Mouse (Mus musculus): Measurements from ENCODE around the gene Large1. TPM values are rescaled to one million over a fixed set of nuclear protein-coding genes. Genes with fewer than 3 reads are reported as not detected.
A peak's percentile ranks its signal among the peaks of the same experiment; 100 is the strongest.
"Not testable (repeated sequence)": the region's sequence is repeated elsewhere in the genome, so short reads cannot be mapped to it uniquely, and the experiment has no call there.

Gene Large1
- total RNA-seq, 4 experiments from 2014 or later: 127 to 150 (median 138) TPM

- no peak for DNase-seq (ENCODE audit: low spot score in 2 of 2)
Observed at GRCm38 (mm10) chr8:73172661-73173060, 180.7 kb downstream of the Large1 start.

- DNase-seq (ENCODE audit: low spot score in 2 of 2): no peak
Observed at GRCm38 (mm10) chr8:73161994-73162393, 191.3 kb downstream of the Large1 start.

- no peak for DNase-seq (ENCODE audit: low spot score in 2 of 2)
Observed at GRCm38 (mm10) chr8:73161564-73161963, 191.8 kb downstream of the Large1 start.

- DNase-seq (ENCODE audit: low spot score in 2 of 2): no peak
Observed at GRCm38 (mm10) chr8:73160945-73161344, 192.4 kb downstream of the Large1 start.

- no peak for DNase-seq (ENCODE audit: low spot score in 2 of 2)
Observed at GRCm38 (mm10) chr8:73147236-73147635, 206.1 kb downstream of the Large1 start.

- peak; percentile 35 to 61 for DNase-seq (ENCODE audit: low spot score in 2 of 2)
Observed at GRCm38 (mm10) chr8:73142660-73143395, 210.5 kb downstream of the Large1 start.

- DNase-seq (ENCODE audit: low spot score in 2 of 2): no peak
Observed at GRCm38 (mm10) chr8:73135397-73135796, 217.9 kb downstream of the Large1 start.

GRCm38 (mm10) chr8:73132080-73132479, 221.3 kb downstream of the Large1 start:
- DNase-seq (ENCODE audit: low spot score in 2 of 2): no peak

GRCm38 (mm10) chr8:73123864-73124499, 229.4 kb downstream of the Large1 start:
- no peak for DNase-seq (ENCODE audit: low spot score in 2 of 2)

- no peak for DNase-seq (ENCODE audit: low spot score in 2 of 2)
Observed at GRCm38 (mm10) chr8:73112332-73112895, 240.9 kb downstream of the Large1 start.

- DNase-seq (ENCODE audit: low spot score in 2 of 2): no peak
Observed at GRCm38 (mm10) chr8:73104089-73104488, 249.3 kb downstream of the Large1 start.

GRCm38 (mm10) chr8:73101069-73101468, 252.3 kb downstream of the Large1 start:
- DNase-seq (ENCODE audit: low spot score in 2 of 2): no peak

GRCm38 (mm10) chr8:73100607-73101006, 252.7 kb downstream of the Large1 start:
- not testable (repeated sequence) for DNase-seq (ENCODE audit: low spot score in 2 of 2)

- DNase-seq (ENCODE audit: low spot score in 2 of 2): no peak
Observed at GRCm38 (mm10) chr8:73099542-73099941, 253.8 kb downstream of the Large1 start.

GRCm38 (mm10) chr8:73096952-73097351, 256.4 kb downstream of the Large1 start:
- no peak for DNase-seq (ENCODE audit: low spot score in 2 of 2)

GRCm38 (mm10) chr8:73077746-73078145, 275.6 kb downstream of the Large1 start:
- not testable (repeated sequence) for DNase-seq (ENCODE audit: low spot score in 2 of 2)

GRCm38 (mm10) chr8:73061410-73061809, 291.9 kb downstream of the Large1 start:
- no peak for DNase-seq (ENCODE audit: low spot score in 2 of 2)

GRCm38 (mm10) chr8:73054726-73055125, 298.6 kb downstream of the Large1 start:
- DNase-seq (ENCODE audit: low spot score in 2 of 2): no peak

GRCm38 (mm10) chr8:73053878-73054277, 299.5 kb downstream of the Large1 start:
- no peak for DNase-seq (ENCODE audit: low spot score in 2 of 2)

- DNase-seq (ENCODE audit: low spot score in 2 of 2): no peak
Observed at GRCm38 (mm10) chr8:73052414-73052813, 300.9 kb downstream of the Large1 start.

GRCm38 (mm10) chr8:73048136-73048535, 305.2 kb downstream of the Large1 start:
- DNase-seq (ENCODE audit: low spot score in 2 of 2): no peak

GRCm38 (mm10) chr8:73029787-73030186, 323.6 kb downstream of the Large1 start:
- no peak for DNase-seq (ENCODE audit: low spot score in 2 of 2)

- DNase-seq (ENCODE audit: low spot score in 2 of 2): no peak
Observed at GRCm38 (mm10) chr8:73018241-73018640, 335.1 kb downstream of the Large1 start.

Data from layer of hippocampus, adult 8-10 months (tissue).